Mouse (Mus musculus): ENCODE results near the gene Pik3cb.

Pik3cb gene

GRCm38 (mm10) chr9:99089904-99090303, 50.5 kb downstream of the Pik3cb start:
- no peak for DNase-seq (ENCODE audit: low read depth, low spot score)

- DNase-seq (ENCODE audit: low read depth, low spot score) = no peak
Observed at GRCm38 (mm10) chr9:99081718-99082117, 58.7 kb downstream of the Pik3cb start.

- DNase-seq (ENCODE audit: low read depth, low spot score) = no peak
Observed at GRCm38 (mm10) chr9:99081308-99081707, 59.1 kb downstream of the Pik3cb start.

GRCm38 (mm10) chr9:99080657-99081056, 59.8 kb downstream of the Pik3cb start:
- DNase-seq (ENCODE audit: low read depth, low spot score) = no peak

GRCm38 (mm10) chr9:99074462-99074861, 66.0 kb downstream of the Pik3cb start:
- DNase-seq (ENCODE audit: low read depth, low spot score) = no peak

GRCm38 (mm10) chr9:99072538-99072937, 67.9 kb downstream of the Pik3cb start:
- DNase-seq (ENCODE audit: low read depth, low spot score) = no peak

- no peak for DNase-seq (ENCODE audit: low read depth, low spot score)
Observed at GRCm38 (mm10) chr9:99065311-99065710, 75.1 kb downstream of the Pik3cb start.

- DNase-seq (ENCODE audit: low read depth, low spot score) = peak; percentile 29
Observed at GRCm38 (mm10) chr9:99064216-99064615, 76.2 kb downstream of the Pik3cb start.

GRCm38 (mm10) chr9:99062544-99062943, 77.9 kb downstream of the Pik3cb start:
- peak; percentile 61 for DNase-seq (ENCODE audit: low read depth, low spot score)

GRCm38 (mm10) chr9:99057751-99058150, 82.7 kb downstream of the Pik3cb start:
- no peak for DNase-seq (ENCODE audit: low read depth, low spot score)

GRCm38 (mm10) chr9:99049760-99050159, 90.7 kb downstream of the Pik3cb start:
- no peak for DNase-seq (ENCODE audit: low read depth, low spot score)

- DNase-seq (ENCODE audit: low read depth, low spot score) = no peak
Observed at GRCm38 (mm10) chr9:99048724-99049250, 91.6 kb downstream of the Pik3cb start.

- no peak for DNase-seq (ENCODE audit: low read depth, low spot score)
Observed at GRCm38 (mm10) chr9:99044761-99045160, 95.7 kb downstream of the Pik3cb start.

- DNase-seq (ENCODE audit: low read depth, low spot score) = no peak
Observed at GRCm38 (mm10) chr9:99042641-99043040, 97.8 kb downstream of the Pik3cb start.

GRCm38 (mm10) chr9:99041994-99042393, 98.4 kb downstream of the Pik3cb start:
- DNase-seq (ENCODE audit: low read depth, low spot score) = no peak

GRCm38 (mm10) chr9:99035575-99035974, 104.8 kb downstream of the Pik3cb start, which contains the start of gene Gm1123:
TSS of gene Gm1123 (minus strand) at chr9:99035715.
- DNase-seq (ENCODE audit: low read depth, low spot score) = no peak

- no peak for DNase-seq (ENCODE audit: low read depth, low spot score)
Observed at GRCm38 (mm10) chr9:99034111-99034510, 106.3 kb downstream of the Pik3cb start.

- DNase-seq (ENCODE audit: low read depth, low spot score) = no peak
Observed at GRCm38 (mm10) chr9:99032031-99032430, 108.4 kb downstream of the Pik3cb start.

GRCm38 (mm10) chr9:99021751-99022150, 118.7 kb downstream of the Pik3cb start:
- DNase-seq (ENCODE audit: low read depth, low spot score) = no peak

GRCm38 (mm10) chr9:99021166-99021565, 119.3 kb downstream of the Pik3cb start:
- no peak for DNase-seq (ENCODE audit: low read depth, low spot score)

GRCm38 (mm10) chr9:99017679-99018078, 122.7 kb downstream of the Pik3cb start:
- no peak for DNase-seq (ENCODE audit: low read depth, low spot score)

- DNase-seq (ENCODE audit: low read depth, low spot score) = no peak
Observed at GRCm38 (mm10) chr9:99016759-99017158, 123.7 kb downstream of the Pik3cb start.

GRCm38 (mm10) chr9:99016301-99016700, 124.1 kb downstream of the Pik3cb start:
- DNase-seq (ENCODE audit: low read depth, low spot score) = no peak

- DNase-seq (ENCODE audit: low read depth, low spot score) = no peak
Observed at GRCm38 (mm10) chr9:99009898-99010199, 130.6 kb downstream of the Pik3cb start.

Data from embryo, embryonic 11.5 days (tissue).